Mouse (Mus musculus) embryonic facial prominence, embryonic 13.5 days (tissue): ENCODE measurements around the gene Prkaa1. TPM values are rescaled to one million over a fixed set of nuclear protein-coding genes. Genes with fewer than 3 reads are reported as not detected.

Experiments
- ATAC-seq: fragments of 200-750 bp; cut with Nextera tagmentation; 2 replicates; pipeline ENCODE4 v1.8.0; 2017; ENCODE audit warnings: low read depth; ENCODE audit not compliant: insufficient number of reproducible peaks, insufficient read depth, low FRiP score, low TSS enrichment
- H3K27ac ChIP-seq: fragments of 300-500 bp; sonication (generic); 2 replicates; pipeline ENCODE4 v1.5.1; 2015; ENCODE audit warnings: moderate library complexity, mild to moderate bottlenecking, inconsistent platforms
- H3K27me3 ChIP-seq: fragments of 300-500 bp; sonication (generic); 2 replicates; pipeline ENCODE4 v1.6.1; 2015; ENCODE audit warnings: mild to moderate bottlenecking, inconsistent platforms
- H3K36me3 ChIP-seq: fragments of 300-500 bp; sonication (generic); 2 replicates; pipeline ENCODE4 v1.6.1; 2015; ENCODE audit warnings: mild to moderate bottlenecking, inconsistent platforms
- H3K4me1 ChIP-seq: fragments of 300-500 bp; sonication (generic); 2 replicates; pipeline ENCODE4 v1.6.1; 2015; ENCODE audit warnings: inconsistent platforms
- H3K4me2 ChIP-seq: fragments of 300-500 bp; sonication (generic); 2 replicates; pipeline ENCODE4 v1.6.1; 2015; ENCODE audit warnings: moderate library complexity, mild to moderate bottlenecking, inconsistent platforms
- H3K4me3 ChIP-seq: fragments of 300-500 bp; sonication (generic); 2 replicates; pipeline ENCODE4 v1.5.1; 2015; ENCODE audit warnings: mild to moderate bottlenecking, inconsistent platforms
- H3K9ac ChIP-seq: fragments of 300-500 bp; sonication (generic); 2 replicates; pipeline ENCODE4 v1.6.1; 2015; ENCODE audit warnings: mild to moderate bottlenecking, inconsistent platforms
- H3K9me3 ChIP-seq: fragments of 300-500 bp; sonication (generic); 2 replicates; pipeline ENCODE4 v1.6.1; 2016; ENCODE audit warnings: inconsistent platforms
- WGBS: fragments of 180-500 bp; shearing (Covaris S2); methylation state at CpG from one replicate; pipeline ENCODE4 v1.1.7; 2015; ENCODE audit warnings: mixed read lengths; 5-methylcytosine and 5-hydroxymethylcytosine counted together
- polyA plus RNA-seq: library from polyadenylated mRNA; unstranded; fragments of >200 nt; fragmentation: Nextera tagmentation; extraction: Ambion mirVana; gene quantifications from 2 replicates; pipeline ENCODE4 v1.2.1, GENCODE M21; 2015

Prkaa1 gene
- polyA plus RNA-seq, 1 experiment from 2014 or later, result 16.6 TPM

DNA sequence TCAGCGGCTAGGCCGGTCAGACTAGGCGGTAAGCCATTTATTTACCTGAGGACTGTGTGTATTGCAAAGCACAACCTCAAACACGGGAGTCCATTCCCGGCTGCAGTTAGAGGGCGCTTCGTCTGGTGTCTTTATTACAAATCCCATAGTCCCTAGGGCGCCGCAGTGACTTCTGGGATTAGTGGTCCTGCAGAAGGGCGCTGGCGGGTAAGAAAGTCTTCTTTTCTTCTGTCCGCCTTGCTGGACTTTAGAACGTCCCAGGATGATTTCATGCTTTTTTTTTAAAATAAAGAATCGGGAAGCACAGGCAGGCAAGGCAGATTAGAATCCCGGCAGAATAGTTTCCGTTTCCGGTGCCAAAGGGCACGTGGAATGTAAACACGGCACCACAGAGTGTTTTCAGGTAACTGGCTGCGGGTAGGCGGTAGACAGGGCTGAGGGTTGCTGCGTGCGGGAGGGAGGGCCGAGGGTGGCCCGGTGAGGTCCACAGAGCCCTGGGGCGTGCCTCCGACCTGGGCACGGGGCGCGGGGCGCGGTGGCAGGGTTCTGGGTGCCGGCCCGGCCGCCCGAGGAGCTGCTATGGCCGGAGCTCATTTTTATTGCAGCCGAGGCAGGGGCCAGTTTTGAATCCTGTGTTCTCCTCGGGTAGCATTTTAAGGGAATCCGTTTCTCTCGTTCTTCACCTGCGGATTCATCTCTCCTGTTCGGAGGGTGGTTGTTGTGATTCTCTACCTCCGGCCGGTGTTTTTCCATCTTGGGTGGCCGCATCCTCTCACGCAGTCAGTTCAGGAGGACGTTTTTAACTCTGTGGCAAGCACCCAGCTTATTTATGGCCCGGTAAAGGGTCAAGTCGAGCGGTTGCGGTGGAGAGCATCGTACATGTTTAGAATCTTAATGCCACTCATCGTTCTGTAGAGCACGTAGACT, 42.0 kb downstream of the Prkaa1 start, which contains the start of gene Ttc33:
TSS of gene Ttc33 (plus strand) at position 160 of the 927 bp plus-strand sequence.
- peaks cover 16% of the 10 kb centered on the region for H3K4me1 ChIP-seq
- peak; percentile 77 for ATAC-seq
- peak within 1 kb of the TSS; percentile 92 for H3K4me3 ChIP-seq
- H3K27me3 ChIP-seq, result no peaks in the 10 kb centered on the region
- under 1% methylated on average over 55 of the region's 55 CpGs for WGBS
- H3K9me3 ChIP-seq, result no peaks in the 10 kb centered on the region
- H3K27ac ChIP-seq, result peak within 1 kb of the TSS; percentile 88
- peak within 1 kb of the TSS; percentile 68 for H3K4me2 ChIP-seq
- H3K36me3 ChIP-seq, result peaks cover 11% of the 10 kb centered on the region
- H3K9ac ChIP-seq, result peak within 1 kb of the TSS; percentile 86

DNA sequence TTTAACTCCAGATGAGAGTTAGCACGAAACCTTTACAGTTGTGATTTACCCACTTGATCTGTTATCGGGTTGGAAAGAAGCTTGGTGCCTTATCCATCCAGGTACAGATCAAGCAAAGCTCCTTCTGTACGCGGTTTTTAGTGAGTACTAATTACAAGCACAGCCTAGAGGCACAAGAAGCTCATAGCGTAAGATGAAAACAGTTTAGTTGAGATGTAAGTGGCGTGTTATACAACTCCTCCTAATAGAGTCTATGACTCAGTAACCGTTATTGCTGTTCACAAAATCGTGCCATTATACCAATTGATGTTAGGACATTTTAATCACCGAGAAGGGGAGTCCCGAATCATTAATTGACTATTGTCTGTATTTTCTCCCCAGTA, 42.6 kb downstream of the Prkaa1 start:
- 32% methylated on average over 10 of the region's 10 CpGs for WGBS
- Histone ChIP-seq H3K4me2 (peak overlapping the region; percentile 68), H3K9ac (peak overlapping the region; percentile 86), H3K4me3 (peak overlapping the region; percentile 92), H3K27me3 (no peaks in the 10 kb centered on the region), H3K4me1 (peaks cover 16% of the 10 kb centered on the region), H3K27ac (no peak overlapping the region), H3K9me3 (no peaks in the 10 kb centered on the region), H3K36me3 (peaks cover 16% of the 10 kb centered on the region)
- no peak for ATAC-seq

DNA sequence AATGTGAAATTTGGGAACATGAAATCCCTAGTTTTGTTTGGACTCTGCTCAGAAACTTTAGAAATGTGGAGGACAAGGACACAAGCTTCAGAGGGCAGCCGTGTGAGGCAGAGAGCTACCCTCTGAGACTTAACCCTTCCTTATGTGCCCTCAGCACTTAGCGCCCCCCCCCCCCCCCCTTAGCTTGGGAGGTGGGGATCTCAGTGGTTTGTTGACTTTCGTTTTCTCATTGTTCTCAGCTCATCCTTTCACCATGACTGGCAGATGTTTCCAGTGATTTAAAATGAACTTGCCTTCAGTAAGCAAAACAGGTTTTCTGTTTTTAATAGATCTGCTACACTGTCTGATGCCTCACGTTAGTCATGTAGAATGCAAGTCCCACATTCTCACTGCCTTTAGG, 43.5 kb downstream of the Prkaa1 start:
- Histone ChIP-seq H3K27ac (no peak overlapping the region), H3K9me3 (no peaks in the 10 kb centered on the region), H3K9ac (no peak overlapping the region), H3K36me3 (peaks cover 23% of the 10 kb centered on the region), H3K4me3 (no peak overlapping the region), H3K4me2 (no peak overlapping the region), H3K4me1 (peaks cover 16% of the 10 kb centered on the region), H3K27me3 (no peaks in the 10 kb centered on the region)
- no peak for ATAC-seq
- 51% methylated on average over 4 of the region's 4 CpGs for WGBS

DNA sequence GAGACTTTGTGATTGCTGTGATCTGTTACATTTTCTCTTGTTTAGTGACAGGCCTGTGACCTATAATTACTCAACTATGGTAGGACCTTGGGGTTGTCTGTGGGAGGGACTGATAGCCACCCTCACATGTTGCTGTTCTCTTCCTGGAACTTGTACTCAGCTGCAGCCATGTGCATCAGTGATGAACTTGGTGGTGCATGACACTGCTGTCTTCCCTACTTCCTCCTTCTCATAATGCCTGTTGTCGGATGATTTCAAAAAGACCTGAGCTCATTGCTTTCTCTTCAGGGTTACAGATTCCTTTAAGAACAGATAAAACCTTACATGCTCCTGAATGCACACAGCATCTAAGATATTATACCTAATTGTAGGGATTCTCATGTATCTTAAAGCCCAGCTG, 44.4 kb downstream of the Prkaa1 start:
- WGBS, result 95% methylated on average over 1 of the region's 1 CpGs
- no peak for ATAC-seq
- H3K9me3 ChIP-seq, result no peaks in the 10 kb centered on the region
- H3K4me1 ChIP-seq, result peaks cover 19% of the 10 kb centered on the region
- H3K27ac ChIP-seq, result no peak overlapping the region
- H3K36me3 ChIP-seq, result peaks cover 23% of the 10 kb centered on the region
- no peaks in the 10 kb centered on the region for H3K27me3 ChIP-seq
- no peak overlapping the region for H3K4me2 ChIP-seq
- H3K4me3 ChIP-seq, result no peak overlapping the region
- H3K9ac ChIP-seq, result no peak overlapping the region

DNA sequence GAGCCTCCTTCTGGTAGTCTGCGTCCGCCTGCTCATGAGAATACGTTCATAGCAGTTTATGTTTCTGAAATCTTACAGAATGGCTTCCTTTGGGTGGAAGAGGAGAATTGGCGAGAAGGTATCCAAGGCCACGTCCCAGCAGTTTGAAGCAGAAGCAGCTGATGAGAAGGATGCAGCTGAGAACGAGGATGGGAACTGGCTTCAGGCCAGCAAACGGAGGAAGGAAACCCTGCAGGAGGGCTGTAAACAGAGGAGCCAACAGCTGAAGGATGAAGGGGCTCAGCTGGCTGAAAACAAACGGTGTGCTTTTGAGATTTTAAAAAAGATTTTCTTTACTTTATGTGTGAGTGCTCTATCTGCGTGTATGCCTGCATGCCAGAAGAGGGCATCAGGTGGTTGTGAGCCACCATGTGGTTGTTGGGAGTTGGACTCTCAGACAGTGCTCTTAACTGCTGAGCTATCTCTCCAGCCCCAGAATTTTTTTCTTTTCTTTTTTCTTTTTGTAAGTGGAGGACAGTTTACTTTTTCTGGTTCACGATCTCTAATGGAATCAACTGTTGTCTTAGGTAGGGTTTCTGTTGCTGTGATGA, 45.9 kb downstream of the Prkaa1 start:
- Histone ChIP-seq H3K27me3 (no peaks in the 10 kb centered on the region), H3K4me1 (peaks cover 15% of the 10 kb centered on the region), H3K4me3 (no peak overlapping the region), H3K9ac (no peak overlapping the region), H3K36me3 (peaks cover 31% of the 10 kb centered on the region), H3K27ac (no peak overlapping the region), H3K4me2 (no peak overlapping the region), H3K9me3 (no peaks in the 10 kb centered on the region)
- no peak for ATAC-seq
- WGBS, result 79% methylated on average over 10 of the region's 10 CpGs

DNA sequence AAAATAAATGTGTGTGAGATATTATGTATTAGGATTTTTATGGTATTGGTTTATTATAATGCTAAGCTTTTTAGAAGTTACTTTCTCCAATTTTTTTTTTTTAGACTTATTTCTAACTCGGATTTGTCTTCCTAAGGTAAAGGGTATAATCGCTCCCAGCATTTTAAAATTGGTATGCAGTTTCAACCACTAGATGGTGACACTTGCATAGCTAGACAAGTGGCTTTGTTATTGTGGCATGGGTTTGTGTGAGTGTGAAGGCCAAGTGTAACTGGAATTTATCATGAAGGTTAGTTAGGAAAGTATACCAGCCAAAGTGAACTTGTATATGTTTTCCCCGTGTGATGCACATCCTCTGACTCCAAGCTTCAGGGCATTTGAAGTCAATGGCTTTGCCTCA, 50.2 kb downstream of the Prkaa1 start:
- Histone ChIP-seq H3K4me1 (0 out of 2 replicates have a peak, but pooled peaks cover 4% of the 10 kb centered on the region), H3K27ac (no peak overlapping the region), H3K4me2 (no peak overlapping the region), H3K9me3 (no peaks in the 10 kb centered on the region), H3K36me3 (peaks cover 40% of the 10 kb centered on the region), H3K9ac (no peak overlapping the region), H3K4me3 (no peak overlapping the region), H3K27me3 (no peaks in the 10 kb centered on the region)
- WGBS, result 60% methylated on average over 3 of the region's 3 CpGs
- ATAC-seq, result no peak

DNA sequence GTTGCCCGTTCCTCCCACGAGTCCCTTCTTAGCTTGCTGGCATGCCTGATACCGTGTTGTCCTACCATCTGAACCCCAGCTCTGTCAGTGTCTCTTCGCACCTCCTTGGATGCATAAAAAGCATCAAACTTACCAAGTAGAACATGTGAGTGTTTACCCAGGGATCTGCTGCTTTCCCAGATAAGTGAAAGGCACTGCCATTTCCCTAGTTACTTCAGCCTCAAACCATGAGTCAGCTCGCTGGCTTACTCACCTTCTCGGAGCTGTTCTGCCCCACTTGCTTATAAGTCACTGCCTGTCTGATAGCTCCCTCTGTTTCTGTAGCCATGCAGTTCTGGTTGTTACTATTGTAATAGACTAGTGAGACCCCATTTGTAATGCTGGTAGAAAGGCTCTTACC, 50.8 kb downstream of the Prkaa1 start:
- Histone ChIP-seq H3K9ac (no peak overlapping the region), H3K27ac (no peak overlapping the region), H3K4me3 (no peak overlapping the region), H3K36me3 (peaks cover 37% of the 10 kb centered on the region), H3K4me1 (0 out of 2 replicates have a peak, but pooled peaks cover 4% of the 10 kb centered on the region), H3K9me3 (no peaks in the 10 kb centered on the region), H3K27me3 (no peaks in the 10 kb centered on the region), H3K4me2 (no peak overlapping the region)
- ATAC-seq, result no peak
- 88% methylated on average over 6 of the region's 6 CpGs for WGBS

DNA sequence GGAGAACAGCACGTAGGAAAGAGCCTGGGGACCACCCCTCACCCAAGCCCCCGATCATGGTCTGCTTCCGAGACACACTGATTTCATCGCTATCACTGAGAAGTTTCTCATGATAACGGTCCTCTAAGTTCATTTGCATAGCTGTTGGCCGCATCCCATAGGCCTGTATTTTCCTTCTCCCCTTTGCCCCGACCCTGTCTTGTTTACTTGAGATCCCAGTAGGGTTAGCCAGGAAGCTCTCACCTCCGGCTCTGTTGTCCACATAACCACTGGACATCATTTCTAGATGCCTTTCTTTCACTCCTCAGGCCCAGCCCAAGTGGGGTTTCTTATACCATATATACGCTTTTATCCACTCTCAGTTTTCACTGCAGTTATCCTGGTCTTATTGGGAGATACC, 51.3 kb downstream of the Prkaa1 start:
- Histone ChIP-seq H3K27me3 (no peaks in the 10 kb centered on the region), H3K4me3 (no peak overlapping the region), H3K9ac (no peak overlapping the region), H3K27ac (no peak overlapping the region), H3K4me1 (0 out of 2 replicates have a peak, but pooled peaks cover 4% of the 10 kb centered on the region), H3K36me3 (peaks cover 35% of the 10 kb centered on the region), H3K9me3 (no peaks in the 10 kb centered on the region), H3K4me2 (no peak overlapping the region)
- 83% methylated on average over 9 of the region's 9 CpGs for WGBS
- ATAC-seq, result no peak

DNA sequence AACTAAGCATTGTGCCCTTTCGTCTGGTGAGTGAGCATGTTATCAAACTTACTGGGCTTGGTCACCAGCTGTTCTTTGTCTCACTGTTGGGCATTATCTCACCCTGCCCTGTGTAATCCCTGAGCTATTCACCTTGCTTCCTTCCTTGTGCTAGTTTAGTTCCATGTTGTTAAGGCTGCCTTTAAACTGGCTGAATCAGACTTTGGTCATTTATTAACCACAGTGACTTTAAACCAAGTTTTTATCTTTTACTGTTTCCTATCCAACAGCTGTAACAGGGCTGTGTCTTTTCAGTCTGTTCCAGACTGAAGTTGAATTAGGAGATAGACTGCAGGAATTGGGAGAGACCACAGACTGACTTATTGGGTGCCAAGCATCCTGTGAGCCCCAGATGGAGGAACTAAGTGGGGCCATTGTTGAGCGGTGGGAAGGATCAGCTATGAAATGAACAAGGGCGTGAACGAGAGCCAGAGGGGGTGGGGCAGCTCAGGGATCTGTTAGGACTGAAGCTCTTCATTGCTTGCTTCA, 52.4 kb downstream of the Prkaa1 start:
- H3K4me1 ChIP-seq, result 0 out of 2 replicates have a peak, but pooled peaks cover 4% of the 10 kb centered on the region
- no peak for ATAC-seq
- H3K9ac ChIP-seq, result no peak overlapping the region
- H3K27me3 ChIP-seq, result no peaks in the 10 kb centered on the region
- peaks cover 34% of the 10 kb centered on the region for H3K36me3 ChIP-seq
- 64% methylated on average over 4 of the region's 4 CpGs for WGBS
- H3K9me3 ChIP-seq, result no peaks in the 10 kb centered on the region
- no peak overlapping the region for H3K4me2 ChIP-seq
- H3K27ac ChIP-seq, result no peak overlapping the region
- H3K4me3 ChIP-seq, result no peak overlapping the region

DNA sequence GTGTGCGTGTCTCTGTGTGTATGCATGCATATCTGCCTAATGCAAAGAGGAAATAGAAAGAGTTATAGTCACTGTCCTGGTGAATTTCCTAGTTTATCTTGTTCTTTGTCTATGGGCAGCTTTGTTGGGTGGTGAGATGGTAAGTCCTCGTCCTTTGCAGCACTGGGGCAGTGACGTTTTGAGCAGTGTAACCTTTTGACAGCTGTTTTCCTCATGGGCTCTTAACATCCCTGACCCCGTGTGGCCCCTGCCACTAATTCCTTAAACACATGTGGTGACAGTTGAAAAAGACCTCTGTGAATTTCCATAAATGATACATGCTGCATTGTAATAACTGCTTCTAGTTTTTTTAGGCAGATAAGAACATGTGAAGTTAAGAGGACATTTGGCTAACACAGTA, 53.0 kb downstream of the Prkaa1 start:
- Histone ChIP-seq H3K27me3 (no peaks in the 10 kb centered on the region), H3K4me1 (0 out of 2 replicates have a peak, but pooled peaks cover 4% of the 10 kb centered on the region), H3K4me2 (no peak overlapping the region), H3K36me3 (peaks cover 28% of the 10 kb centered on the region), H3K9ac (no peak overlapping the region), H3K4me3 (no peak overlapping the region), H3K9me3 (no peaks in the 10 kb centered on the region), H3K27ac (no peak overlapping the region)
- 53% methylated on average over 4 of the region's 4 CpGs for WGBS
- ATAC-seq, result no peak

DNA sequence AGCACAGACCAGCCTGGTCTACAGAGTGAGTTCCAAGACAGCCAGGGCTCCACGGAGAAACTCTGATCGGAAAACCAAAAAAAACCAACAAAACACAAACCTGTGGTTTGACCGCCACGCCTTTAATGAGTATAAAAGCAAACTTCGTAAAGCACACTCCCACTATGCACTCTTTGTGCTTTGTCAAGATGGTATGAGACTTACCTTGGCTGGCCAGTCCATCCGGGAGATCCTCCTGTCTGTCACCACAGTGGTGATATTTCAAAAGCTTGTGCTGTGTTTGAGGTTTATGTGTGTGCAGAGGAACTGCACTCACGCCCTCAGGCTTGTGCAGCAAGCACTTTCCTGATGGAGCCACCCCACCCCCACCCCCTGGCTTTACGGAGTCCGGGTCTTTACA, 61.6 kb downstream of the Prkaa1 start:
- H3K27ac ChIP-seq, result 0 out of 2 replicates have a peak overlapping the region, but pooled peaks have one; percentile 22
- no peak overlapping the region for H3K4me2 ChIP-seq
- H3K4me3 ChIP-seq, result no peak overlapping the region
- 73% methylated on average over 9 of the region's 9 CpGs for WGBS
- ATAC-seq, result no peak
- H3K9ac ChIP-seq, result no peak overlapping the region
- 0 out of 2 replicates have a peak, but pooled peaks cover 8% of the 10 kb centered on the region for H3K4me1 ChIP-seq
- H3K36me3 ChIP-seq, result peaks cover 9% of the 10 kb centered on the region
- no peaks in the 10 kb centered on the region for H3K27me3 ChIP-seq
- no peaks in the 10 kb centered on the region for H3K9me3 ChIP-seq
